Mouse (Mus musculus): ENCODE measurements around the gene Ftl1. TPM values are rescaled to one million over a fixed set of nuclear protein-coding genes. Genes with fewer than 3 reads are reported as not detected.
"Not testable (repeated sequence)": the region's sequence is repeated elsewhere in the genome, so short reads cannot be mapped to it uniquely, and the experiment has no call there.

Ftl1 gene
- polyA plus RNA-seq, 1 experiment: 2,131 TPM

DNA sequence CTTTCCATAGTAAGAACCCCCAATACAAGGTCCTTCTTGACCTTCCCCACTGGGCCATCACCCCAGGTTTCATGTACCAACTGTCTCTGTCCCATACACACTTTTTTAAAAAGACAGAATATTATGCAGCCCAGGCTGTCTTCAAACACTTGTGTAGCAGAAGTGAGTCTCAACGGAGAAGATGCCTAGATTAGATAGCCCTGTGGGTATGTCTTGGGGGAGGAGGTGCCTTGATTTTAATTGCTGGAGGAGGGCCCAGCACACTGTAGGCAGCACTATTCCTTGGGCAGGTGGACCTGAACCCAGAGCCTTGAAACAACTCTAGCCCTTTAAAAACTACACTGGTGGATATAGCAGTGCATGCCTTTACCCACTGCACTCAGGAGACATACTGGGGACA, 22.5 kb upstream of the Ftl1 start:
- 73% methylated on average over 1 of the region's 1 CpGs for WGBS
- H3K27ac ChIP-seq (ENCODE audit: control insufficient read depth, insufficient read depth, low read depth, low read length, poor library complexity): no peak overlapping the region
- no peaks in the 10 kb centered on the region; the same call in 1 of the 2 replicates for H3K4me1 ChIP-seq (ENCODE audit: control insufficient read depth, insufficient read depth, low read length)
- H3K4me3 ChIP-seq (replicated peaks; ENCODE audit: control insufficient read depth, low read depth, low read length): no peak overlapping the region
- no peak for TF ChIP-seq POLR2A (IDR thresholded peaks at IDR 0.05; ENCODE audit: borderline replicate concordance, control insufficient read depth, low read depth, low read length)
- TF ChIP-seq CTCF (IDR thresholded peaks at IDR 0.05; ENCODE audit: control insufficient read depth, insufficient read depth, low read length): no peak

- TF ChIP-seq CTCF (IDR thresholded peaks at IDR 0.05; ENCODE audit: control insufficient read depth, insufficient read depth, low read length) (no peak), POLR2A (IDR thresholded peaks at IDR 0.05; ENCODE audit: borderline replicate concordance, control insufficient read depth, low read depth, low read length) (no peak)
Measured at GRCm38 (mm10) chr7:45481374-45481927, 21.8 kb upstream of the Ftl1 start, which contains the start of gene Tulp2. Gene Tulp2, plus strand, starts transcription at chr7:45481877.

GRCm38 (mm10) chr7:45480310-45480709, 20.6 kb upstream of the Ftl1 start:
- H3K27ac ChIP-seq (ENCODE audit: control insufficient read depth, insufficient read depth, low read depth, low read length, poor library complexity); H3K4me1 ChIP-seq (ENCODE audit: control insufficient read depth, insufficient read depth, low read length); H3K4me3 ChIP-seq (replicated peaks; ENCODE audit: control insufficient read depth, low read depth, low read length): not testable (repeated sequence)
- WGBS: 81% methylated on average over 4 of the region's 4 CpGs

More at GRCm38 (mm10) chr7:45481374-45481927, 21.8 kb upstream of the Ftl1 start, which contains the start of gene Tulp2:
- Histone ChIP-seq H3K4me3 (replicated peaks; ENCODE audit: control insufficient read depth, low read depth, low read length) (no peak within 1 kb of the TSS), H3K4me1 (ENCODE audit: control insufficient read depth, insufficient read depth, low read length) (no peaks in the 10 kb centered on the region; the same call in 1 of the 2 replicates), H3K27ac (ENCODE audit: control insufficient read depth, insufficient read depth, low read depth, low read length, poor library complexity) (no peak within 1 kb of the TSS)
- WGBS: 64% methylated on average over 15 of the region's 15 CpGs

- WGBS: 89% methylated on average over 7 of the region's 7 CpGs
- Histone ChIP-seq H3K4me3 (replicated peaks; ENCODE audit: control insufficient read depth, low read depth, low read length) (no peak overlapping the region), H3K4me1 (ENCODE audit: control insufficient read depth, insufficient read depth, low read length) (no peaks in the 10 kb centered on the region), H3K27ac (ENCODE audit: control insufficient read depth, insufficient read depth, low read depth, low read length, poor library complexity) (no peak overlapping the region)
- TF ChIP-seq POLR2A (IDR thresholded peaks at IDR 0.05; ENCODE audit: borderline replicate concordance, control insufficient read depth, low read depth, low read length) (no peak), CTCF (IDR thresholded peaks at IDR 0.05; ENCODE audit: control insufficient read depth, insufficient read depth, low read length) (no peak)
Measured at GRCm38 (mm10) chr7:45478774-45479173, 19.1 kb upstream of the Ftl1 start.

- TF ChIP-seq POLR2A (IDR thresholded peaks at IDR 0.05; ENCODE audit: borderline replicate concordance, control insufficient read depth, low read depth, low read length) (no peak), CTCF (IDR thresholded peaks at IDR 0.05; ENCODE audit: control insufficient read depth, insufficient read depth, low read length) (peak; percentile 63)
- 14% methylated on average over 3 of the region's 3 CpGs for WGBS
- Histone ChIP-seq H3K4me3 (replicated peaks; ENCODE audit: control insufficient read depth, low read depth, low read length) (no peak overlapping the region), H3K4me1 (ENCODE audit: control insufficient read depth, insufficient read depth, low read length) (no peaks in the 10 kb centered on the region), H3K27ac (ENCODE audit: control insufficient read depth, insufficient read depth, low read depth, low read length, poor library complexity) (no peak overlapping the region)
Measured at GRCm38 (mm10) chr7:45477003-45477402, 17.3 kb upstream of the Ftl1 start.

DNA sequence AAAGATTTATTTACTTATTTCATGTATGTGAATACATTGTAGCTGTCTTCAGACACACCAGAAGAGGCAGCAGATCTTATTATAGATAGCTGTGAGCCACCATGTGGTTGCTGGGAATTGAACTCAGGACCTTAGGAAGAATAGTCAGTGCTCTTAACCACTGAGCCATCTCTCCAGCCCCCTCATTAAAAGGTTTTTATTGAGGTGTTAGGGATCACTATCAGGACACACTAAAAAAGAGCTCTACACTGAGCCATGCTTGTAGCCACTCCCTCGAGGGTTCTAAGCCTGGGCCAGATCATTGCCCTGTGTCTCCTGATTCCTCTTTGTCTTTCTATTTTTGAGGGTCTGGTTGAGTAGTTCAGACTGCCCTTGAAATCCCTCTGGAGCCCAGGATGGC, 16.8 kb upstream of the Ftl1 start:
- WGBS: 44% methylated on average over 1 of the region's 1 CpGs
- Histone ChIP-seq H3K27ac (ENCODE audit: control insufficient read depth, insufficient read depth, low read depth, low read length, poor library complexity) (no peak overlapping the region), H3K4me3 (replicated peaks; ENCODE audit: control insufficient read depth, low read depth, low read length) (no peak overlapping the region), H3K4me1 (ENCODE audit: control insufficient read depth, insufficient read depth, low read length) (no peaks in the 10 kb centered on the region)
- TF ChIP-seq POLR2A (IDR thresholded peaks at IDR 0.05; ENCODE audit: borderline replicate concordance, control insufficient read depth, low read depth, low read length): no peak
- TF ChIP-seq CTCF (IDR thresholded peaks at IDR 0.05; ENCODE audit: control insufficient read depth, insufficient read depth, low read length): no peak

GRCm38 (mm10) chr7:45475291-45475969, 15.7 kb upstream of the Ftl1 start:
- no peak overlapping the region for H3K27ac ChIP-seq (ENCODE audit: control insufficient read depth, insufficient read depth, low read depth, low read length, poor library complexity)
- no peak overlapping the region for H3K4me3 ChIP-seq (replicated peaks; ENCODE audit: control insufficient read depth, low read depth, low read length)
- TF ChIP-seq CTCF (IDR thresholded peaks at IDR 0.05; ENCODE audit: control insufficient read depth, insufficient read depth, low read length) (no peak), POLR2A (IDR thresholded peaks at IDR 0.05; ENCODE audit: borderline replicate concordance, control insufficient read depth, low read depth, low read length) (no peak)
- 79% methylated on average over 16 of the region's 16 CpGs for WGBS
- no peaks in the 10 kb centered on the region for H3K4me1 ChIP-seq (ENCODE audit: control insufficient read depth, insufficient read depth, low read length)

DNA sequence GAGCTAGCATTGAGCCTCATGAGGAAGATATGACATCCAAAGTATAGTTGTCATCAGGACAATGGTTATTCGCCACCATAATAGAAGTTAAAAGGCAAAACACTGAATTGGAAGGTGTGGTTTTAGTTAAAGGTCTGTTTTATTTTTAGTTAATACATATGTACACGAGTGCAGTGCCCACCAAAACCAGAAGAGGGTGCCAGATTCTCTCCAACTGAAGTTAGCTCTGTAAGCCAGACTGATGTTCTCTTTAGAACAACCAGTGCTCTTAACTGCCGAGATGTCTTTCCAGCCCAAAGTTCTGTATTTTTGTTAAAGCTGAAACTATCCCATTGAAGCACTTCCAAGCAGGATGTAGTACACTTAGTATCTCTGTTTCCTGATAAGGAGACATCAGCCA, 11.2 kb upstream of the Ftl1 start:
- Histone ChIP-seq H3K27ac (ENCODE audit: control insufficient read depth, insufficient read depth, low read depth, low read length, poor library complexity) (no peak overlapping the region), H3K4me1 (ENCODE audit: control insufficient read depth, insufficient read depth, low read length) (no peaks in the 10 kb centered on the region), H3K4me3 (replicated peaks; ENCODE audit: control insufficient read depth, low read depth, low read length) (no peak overlapping the region)
- TF ChIP-seq POLR2A (IDR thresholded peaks at IDR 0.05; ENCODE audit: borderline replicate concordance, control insufficient read depth, low read depth, low read length) (no peak), CTCF (IDR thresholded peaks at IDR 0.05; ENCODE audit: control insufficient read depth, insufficient read depth, low read length) (no peak)
- WGBS: 5% methylated on average over 3 of the region's 3 CpGs
